Mouse (Mus musculus) heart, postnatal 0 days (tissue): ENCODE data around the gene Tcap.

Source experiments
- CTCF ChIP-seq: IDR thresholded peaks from 2 replicates; pipeline ENCODE4 v1.5.1; 2016; ENCODE audit warnings: antibody characterized with exemption, control low read depth, low read depth
- EP300 ChIP-seq: IDR thresholded peaks from 2 replicates; pipeline ENCODE4 v1.6.1; 2016; ENCODE audit warnings: antibody characterized with exemption, low read depth

DNA sequence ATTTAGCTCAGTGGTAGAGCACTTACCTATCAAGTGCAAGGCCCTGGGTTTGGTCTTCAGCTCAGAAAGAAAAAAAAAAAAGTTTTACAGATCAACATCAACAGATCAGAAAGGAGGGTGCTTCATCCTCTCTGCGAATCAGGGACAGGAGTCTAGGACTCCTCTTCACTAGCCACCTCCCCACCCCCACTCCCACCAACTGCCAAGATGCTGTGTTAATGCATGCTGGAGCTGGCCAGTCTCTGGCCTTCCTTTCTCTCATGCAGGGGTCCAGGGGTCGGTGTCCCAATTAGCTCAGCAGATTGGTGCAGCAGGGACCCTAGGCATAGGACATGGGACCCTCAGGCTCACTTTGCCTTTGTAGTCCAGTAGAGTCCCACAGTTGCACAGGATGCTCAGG, 13.0 kb upstream of the Tcap start:
- no peak for TF ChIP-seq EP300
- no peak for TF ChIP-seq CTCF
